Mouse (Mus musculus) gastrocnemius, postnatal 10 days (tissue): ENCODE results near the gene Atf6b. TPM values are rescaled to one million over a fixed set of nuclear protein-coding genes. Genes with fewer than 3 reads are reported as not detected.

Source experiments
- DNase-seq: peaks from one replicate; pipeline ENCODE4 v3.0.0; 2021; ENCODE audit warnings: mixed read lengths
- total RNA-seq, 2 experiments: library from RNA; stranded (reverse); gene quantifications; 2 replicates each; pipeline ENCODE4 v1.2.3; 2021

Gene Atf6b
- total RNA-seq, 2 experiments from 2014 or later = 12.7 to 14.4 TPM

GRCm38 (mm10) chr17:34649106-34649864 lies 2.3 kb downstream of the Atf6b start:
- no peak for DNase-seq

- no peak for DNase-seq
Measured at GRCm38 (mm10) chr17:34650781-34651180, 3.8 kb downstream of the Atf6b start.

DNA sequence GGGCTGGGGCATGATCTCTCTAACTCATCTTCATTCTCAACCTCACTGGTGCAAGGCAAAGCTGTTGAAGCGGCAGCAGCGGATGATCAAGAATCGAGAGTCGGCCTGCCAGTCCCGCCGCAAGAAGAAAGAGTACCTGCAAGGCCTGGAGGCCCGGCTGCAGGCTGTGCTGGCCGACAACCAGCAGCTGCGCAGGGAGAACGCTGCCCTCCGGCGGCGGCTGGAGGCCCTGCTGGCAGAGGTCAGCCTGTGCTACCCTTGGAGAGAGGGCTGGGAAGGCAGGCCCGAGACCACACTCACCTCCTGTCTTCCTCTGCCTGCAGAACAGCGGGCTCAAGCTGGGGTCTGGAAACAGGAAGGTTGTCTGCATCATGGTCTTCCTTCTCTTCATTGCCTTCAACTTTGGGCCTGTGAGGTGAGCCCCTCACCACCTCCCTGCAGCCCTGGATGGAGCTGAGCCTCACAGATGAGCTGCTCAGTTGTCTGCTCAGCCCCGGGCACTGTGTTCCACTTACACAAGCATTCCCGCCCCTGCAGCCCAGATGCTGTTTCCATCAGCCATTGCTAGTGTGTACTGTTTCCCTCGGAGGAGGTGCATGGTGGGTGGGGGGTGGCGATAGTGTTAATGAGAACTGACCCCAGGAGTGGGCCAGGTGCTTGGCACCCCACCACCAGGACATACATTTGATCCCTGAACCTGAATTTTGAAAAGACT lies 4.7 kb downstream of the Atf6b start:
- DNase-seq = no peak

DNA sequence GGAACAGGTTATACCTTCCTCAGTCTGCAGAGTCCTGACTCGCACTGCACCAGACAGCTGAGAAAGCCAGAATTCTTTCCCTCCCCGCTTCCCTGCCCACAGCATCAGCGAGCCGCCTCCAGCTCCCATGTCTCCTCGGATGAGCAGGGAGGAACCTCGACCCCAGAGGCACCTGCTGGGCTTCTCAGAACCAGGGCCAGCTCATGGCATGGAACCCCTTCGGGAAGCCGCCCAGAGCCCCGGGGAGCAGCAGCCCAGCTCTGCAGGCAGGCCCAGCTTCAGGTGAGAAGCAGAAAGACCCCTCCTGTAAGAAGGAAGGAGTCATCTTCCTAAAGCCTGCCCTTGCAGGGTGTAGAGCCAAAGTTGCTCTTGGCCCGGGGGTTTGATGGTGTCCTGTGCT lies 5.6 kb downstream of the Atf6b start:
- no peak for DNase-seq

DNA sequence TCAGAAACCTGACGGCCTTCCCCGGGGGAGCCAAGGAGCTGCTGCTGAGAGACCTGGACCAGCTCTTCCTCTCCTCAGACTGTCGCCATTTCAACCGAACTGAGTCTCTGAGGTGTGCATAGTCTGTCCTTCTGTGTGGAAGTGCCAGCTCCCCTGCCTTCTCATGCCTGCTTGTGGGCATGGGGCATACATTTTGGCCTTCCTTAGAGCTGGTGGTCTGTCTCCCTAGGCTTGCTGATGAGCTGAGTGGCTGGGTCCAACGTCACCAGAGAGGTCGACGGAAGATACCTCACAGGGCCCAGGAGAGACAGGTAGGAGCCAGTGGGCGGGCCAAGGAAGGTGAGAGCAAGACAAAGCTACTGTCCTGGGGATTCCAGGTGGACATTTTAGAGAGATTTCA lies 6.0 kb downstream of the Atf6b start:
- no peak for DNase-seq

- peak; percentile 74 for DNase-seq
Measured at GRCm38 (mm10) chr17:34653746-34654285, 6.9 kb downstream of the Atf6b start.

- peak; percentile 53 for DNase-seq
Measured at GRCm38 (mm10) chr17:34654392-34654791, 7.4 kb downstream of the Atf6b start.

- peak; percentile 62 for DNase-seq
Measured at GRCm38 (mm10) chr17:34655160-34655559, 8.2 kb downstream of the Atf6b start.

GRCm38 (mm10) chr17:34655581-34655991 lies 8.6 kb downstream of the Atf6b start:
- peak; percentile 83 for DNase-seq

DNA sequence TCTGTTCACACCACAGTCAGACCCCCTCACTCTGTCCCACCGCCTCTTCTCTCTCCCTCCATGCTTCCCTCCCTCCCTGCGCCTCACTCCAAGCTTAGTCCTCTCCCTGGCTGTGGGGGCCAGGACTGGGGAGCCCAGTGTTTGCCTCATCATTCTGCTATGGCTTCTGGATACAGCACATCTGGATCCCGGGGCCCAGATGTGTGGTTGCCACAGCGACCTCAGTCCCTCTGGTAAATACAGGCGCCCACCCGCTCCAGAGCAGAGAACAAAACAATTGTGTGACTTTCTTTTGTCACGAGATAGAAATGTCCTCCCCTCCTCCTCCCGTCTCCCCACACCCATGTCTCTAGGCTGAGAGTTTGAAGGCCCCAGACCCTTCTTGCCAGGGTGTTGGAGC lies 9.7 kb downstream of the Atf6b start:
- DNase-seq = no peak

DNA sequence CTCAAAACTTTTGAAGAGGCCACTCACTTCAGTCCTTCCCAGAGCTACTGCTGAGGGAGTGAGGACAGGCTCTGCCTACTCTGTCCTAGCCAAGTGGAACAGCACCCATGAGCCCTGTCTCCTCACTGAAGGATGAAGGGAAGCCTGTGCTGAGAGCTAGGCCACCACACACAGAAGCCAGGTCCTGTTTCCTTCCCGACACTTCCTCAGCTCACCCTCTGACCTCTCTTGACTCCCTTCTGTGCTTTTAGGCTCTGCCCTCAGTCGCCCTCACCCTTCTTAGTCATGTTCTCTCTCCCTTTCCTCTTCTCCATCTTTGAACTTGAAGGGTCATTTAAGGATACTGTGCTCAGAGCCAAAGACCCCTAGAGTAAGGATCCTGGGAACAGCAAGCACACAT lies 10.3 kb downstream of the Atf6b start:
- no peak for DNase-seq

DNA sequence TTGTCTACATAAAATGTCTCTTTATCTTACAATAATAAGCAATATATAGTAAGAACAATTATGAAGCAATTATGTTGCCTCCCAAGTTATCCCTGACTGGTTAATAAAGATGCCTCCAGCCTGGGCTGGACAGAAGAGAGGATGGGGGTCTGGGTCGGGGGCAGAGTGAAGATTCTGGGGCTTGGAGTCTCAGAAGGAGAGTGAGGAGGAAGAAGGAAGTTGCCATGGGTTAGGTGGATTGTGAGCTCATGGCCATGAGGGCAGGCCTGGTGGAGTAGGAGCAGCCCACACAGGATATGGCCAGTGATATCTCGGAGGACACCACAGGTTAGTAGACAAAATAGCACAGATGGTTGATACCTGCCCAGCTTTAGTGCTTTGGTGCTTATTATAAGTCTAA lies 11.2 kb downstream of the Atf6b start:
- no peak for DNase-seq

GRCm38 (mm10) chr17:34658591-34658990 lies 11.6 kb downstream of the Atf6b start:
- no peak for DNase-seq

DNA sequence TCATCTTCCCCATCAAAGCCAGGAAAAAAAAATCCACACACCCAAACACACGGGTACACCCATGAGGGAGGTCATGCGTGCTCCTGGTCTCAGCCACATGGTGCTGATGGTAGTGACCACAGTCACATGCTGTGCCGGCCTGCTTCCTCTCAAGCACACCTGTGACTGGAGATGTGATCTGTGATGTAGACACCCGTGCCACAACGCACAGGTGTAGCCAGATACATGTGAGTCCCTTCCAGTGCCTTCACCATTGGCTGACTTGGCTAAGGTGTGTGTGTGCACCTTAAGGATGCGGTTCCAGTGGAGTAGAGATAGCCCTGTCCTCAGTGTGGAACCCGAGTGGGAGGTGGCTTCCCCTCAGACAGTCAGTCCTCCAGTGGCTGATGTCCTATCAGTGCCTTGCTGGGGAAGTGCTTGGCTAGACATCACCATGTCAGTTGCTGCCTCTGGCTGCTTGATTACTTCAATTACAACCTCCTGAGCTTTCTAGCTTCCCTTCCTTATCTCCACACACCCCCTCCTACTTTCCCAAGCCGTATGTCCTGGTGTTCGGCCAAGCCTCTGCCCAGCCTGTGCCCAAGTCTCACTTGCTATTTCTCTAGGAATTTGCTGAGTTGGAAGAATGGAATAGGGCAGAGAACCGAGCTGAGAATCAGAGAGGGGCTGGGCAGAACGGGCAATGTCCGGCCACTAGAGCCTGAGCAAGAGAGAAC lies 12.4 kb downstream of the Atf6b start:
- no peak for DNase-seq

DNA sequence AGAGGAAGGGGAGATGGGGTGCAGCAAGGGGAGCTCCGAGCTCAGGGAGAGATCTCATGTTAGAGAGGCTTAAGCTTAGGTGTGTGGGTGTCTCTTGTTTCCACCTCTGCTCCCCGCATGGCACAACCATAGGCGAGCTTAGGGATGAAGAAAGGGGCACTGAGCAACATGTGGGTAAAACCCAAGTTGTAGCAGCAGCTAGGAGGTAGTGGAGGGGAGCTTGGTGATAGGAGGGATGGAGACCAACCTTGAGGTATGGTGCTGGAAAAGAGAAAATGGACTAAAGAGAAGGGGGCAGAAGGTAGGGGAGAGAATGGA lies 12.9 kb downstream of the Atf6b start:
- no peak for DNase-seq

- DNase-seq = no peak
Measured at GRCm38 (mm10) chr17:34660259-34660820, 13.4 kb downstream of the Atf6b start.

DNA sequence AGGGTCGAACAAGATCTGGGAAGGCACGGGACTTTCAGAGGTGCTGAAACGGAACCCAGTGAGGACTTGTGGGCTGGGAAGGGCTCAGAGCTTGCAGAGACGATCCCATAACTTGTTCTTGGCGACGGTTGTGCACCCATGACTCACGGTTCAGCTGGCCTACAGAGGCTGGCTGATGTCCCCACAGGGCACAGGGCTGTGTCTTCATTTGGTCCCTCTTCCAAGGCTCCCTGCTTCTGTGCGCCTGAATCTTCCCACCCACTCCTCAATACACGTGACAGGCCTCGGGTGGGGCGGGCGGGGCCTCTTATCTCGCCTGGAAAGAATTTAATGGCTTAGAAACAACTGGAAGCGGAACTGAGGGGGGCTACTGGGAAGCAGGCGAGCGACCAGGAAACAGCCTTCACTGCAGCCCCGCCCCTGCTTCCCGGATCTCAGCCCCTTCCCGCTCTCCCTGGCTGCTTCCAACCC lies 14.2 kb downstream of the Atf6b start:
- DNase-seq = no peak

- DNase-seq = no peak
Measured at GRCm38 (mm10) chr17:34662468-34662867, 15.5 kb downstream of the Atf6b start.

- no peak for DNase-seq
Measured at GRCm38 (mm10) chr17:34662978-34663377, 16.0 kb downstream of the Atf6b start.

GRCm38 (mm10) chr17:34663558-34663957 lies 16.6 kb downstream of the Atf6b start:
- DNase-seq = no peak

DNA sequence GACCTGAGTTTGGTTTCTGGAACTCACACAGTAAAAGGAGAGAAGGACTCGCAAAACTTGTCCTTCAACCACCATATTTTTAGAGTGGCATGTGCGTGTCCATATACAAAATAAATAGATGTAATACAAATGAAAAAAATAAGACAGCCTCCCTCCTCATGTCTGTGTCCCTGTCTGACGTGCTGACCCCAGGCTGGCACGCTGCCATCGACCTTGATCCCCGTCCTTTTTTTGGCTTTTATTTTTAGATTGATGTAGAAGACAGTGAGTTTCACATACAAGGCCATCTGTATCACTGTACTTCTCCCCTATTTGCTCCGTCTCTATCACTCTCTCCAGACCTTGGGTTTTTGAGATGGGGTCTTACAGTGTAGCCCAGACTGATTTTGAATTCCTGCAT lies 17.5 kb downstream of the Atf6b start:
- DNase-seq = no peak

- DNase-seq = no peak
Measured at GRCm38 (mm10) chr17:34670235-34670634, 23.3 kb downstream of the Atf6b start, which contains the start of gene Tnxb. TSS of gene Tnxb (plus strand) at chr17:34670535.
